Mouse (Mus musculus) limb, embryonic 14.5 days (tissue): ENCODE results near the gene Asic2. TPM values are rescaled to one million over a fixed set of nuclear protein-coding genes. Genes with fewer than 3 reads are reported as not detected.

Experiments used
- ATAC-seq: fragments of 200-750 bp; cut with Nextera tagmentation; 2 replicates; pipeline ENCODE4 v1.8.0; 2017; ENCODE audit warnings: low read depth, moderate number of reproducible peaks, moderate TSS enrichment; ENCODE audit not compliant: low FRiP score
- DNase-seq: peaks from one replicate; pipeline ENCODE4 v3.0.0-alpha.2; 2015; ENCODE audit warnings: low spot score
- H3K27ac ChIP-seq: fragments of 300-500 bp; sonication (generic); replicated peaks from 2 replicates; pipeline ENCODE4 v1.5.1; 2014; ENCODE audit warnings: low read depth, mild to moderate bottlenecking, low read length, moderate library complexity, mixed read lengths
- H3K27me3 ChIP-seq: fragments of 300-500 bp; sonication (generic); 2 replicates; pipeline ENCODE4 v1.6.1; 2014; ENCODE audit warnings: low read length, mixed read lengths; ENCODE audit not compliant: control insufficient read depth, insufficient read depth
- H3K36me3 ChIP-seq: fragments of 300-500 bp; sonication (generic); 2 replicates; pipeline ENCODE4 v1.6.1; 2014; ENCODE audit warnings: mild to moderate bottlenecking, low read length, moderate library complexity, mixed read lengths; ENCODE audit not compliant: control insufficient read depth, insufficient read depth
- H3K4me1 ChIP-seq: fragments of 300-500 bp; sonication (generic); 2 replicates; pipeline ENCODE4 v1.6.1; 2014; ENCODE audit warnings: antibody characterized with exemption, low read length, mixed read lengths; ENCODE audit not compliant: control insufficient read depth, insufficient read depth
- H3K4me2 ChIP-seq: fragments of 300-500 bp; sonication (generic); replicated peaks from 2 replicates; pipeline ENCODE4 v1.6.1; 2014; ENCODE audit warnings: low read depth, mild to moderate bottlenecking, low read length, moderate library complexity; ENCODE audit not compliant: severe bottlenecking
- H3K4me3 ChIP-seq: fragments of 300-500 bp; sonication (generic); replicated peaks from 2 replicates; pipeline ENCODE4 v1.5.1; 2014; ENCODE audit warnings: low read length
- H3K9ac ChIP-seq: fragments of 300-500 bp; sonication (generic); 2 replicates; pipeline ENCODE4 v1.6.1; 2014; ENCODE audit warnings: mild to moderate bottlenecking, low read depth, low read length, moderate library complexity; ENCODE audit not compliant: severe bottlenecking
- H3K9me3 ChIP-seq: fragments of 300-500 bp; sonication (generic); 2 replicates; pipeline ENCODE4 v1.6.1; 2016; ENCODE audit warnings: low read length; ENCODE audit not compliant: control insufficient read depth
- POLR2A ChIP-seq: fragments of 200-500 bp; IDR thresholded peaks from 2 replicates; pipeline ENCODE4 v1.8.0; 2012; ENCODE audit warnings: inconsistent platforms, mild to moderate bottlenecking, moderate library complexity, borderline replicate concordance; ENCODE audit not compliant: insufficient read depth, insufficient read length; ENCODE audit errors: extremely low read depth
- WGBS: fragments of 180-500 bp; shearing (Covaris S2); extraction: QIAGEN DNeasy Blood & Tissue Kit; methylation state at CpG from one replicate; pipeline ENCODE4 v1.1.7; 2014; 5-methylcytosine and 5-hydroxymethylcytosine counted together
- polyA plus RNA-seq, 2 experiments: library from polyadenylated mRNA; depleted of rRNA in 1 of 2; stranded (reverse) in 1 of 2; unstranded in 1 of 2; fragments of >200 nt; fragmentation: Nextera tagmentation in 1 of 2; extraction: Ambion mirVana in 1 of 2; gene quantifications; 2 replicates each; pipeline versions ENCODE4 v1.2.1 to v1.2.3; 2012 to 2014

Asic2 gene
- polyA plus RNA-seq, 2 experiments, result 0.72 to 1.3 TPM

GRCm38 (mm10) chr11:81780596-81780995 lies 187.7 kb downstream of the Asic2 start:
- 0 out of 2 replicates have a peak, but pooled peaks cover 2% of the 10 kb centered on the region for H3K4me1 ChIP-seq
- DNase-seq (no peak), ATAC-seq (no peak)
- H3K4me2 ChIP-seq, result no peak overlapping the region
- no peak for TF ChIP-seq POLR2A
- H3K9me3 ChIP-seq, result no peaks in the 10 kb centered on the region
- H3K4me3 ChIP-seq, result no peak overlapping the region
- H3K27ac ChIP-seq, result no peak overlapping the region
- no peaks in the 10 kb centered on the region for H3K36me3 ChIP-seq
- H3K27me3 ChIP-seq, result no peaks in the 10 kb centered on the region
- 91% methylated on average over 2 of the region's 2 CpGs for WGBS
- H3K9ac ChIP-seq, result no peak overlapping the region

GRCm38 (mm10) chr11:81779881-81780280 lies 188.4 kb downstream of the Asic2 start:
- 0 out of 2 replicates have a peak, but pooled peaks cover 2% of the 10 kb centered on the region for H3K4me1 ChIP-seq
- H3K36me3 ChIP-seq, result no peaks in the 10 kb centered on the region
- no peak overlapping the region for H3K9ac ChIP-seq
- no peak for DNase-seq
- H3K4me3 ChIP-seq, result no peak overlapping the region
- H3K27me3 ChIP-seq, result no peaks in the 10 kb centered on the region
- 81% methylated on average over 7 of the region's 7 CpGs for WGBS
- H3K4me2 ChIP-seq, result no peak overlapping the region
- H3K9me3 ChIP-seq, result no peaks in the 10 kb centered on the region
- no peak for ATAC-seq
- TF ChIP-seq POLR2A, result no peak
- no peak overlapping the region for H3K27ac ChIP-seq

GRCm38 (mm10) chr11:81771195-81771895 lies 196.9 kb downstream of the Asic2 start:
- H3K9me3 ChIP-seq, result no peaks in the 10 kb centered on the region
- H3K9ac ChIP-seq, result no peak overlapping the region
- H3K36me3 ChIP-seq, result no peaks in the 10 kb centered on the region
- WGBS, result 6% methylated on average over 7 of the region's 7 CpGs
- ATAC-seq (no peak), DNase-seq (no peak)
- H3K4me3 ChIP-seq, result no peak overlapping the region
- no peak overlapping the region for H3K27ac ChIP-seq
- no peak for TF ChIP-seq POLR2A
- H3K4me1 ChIP-seq, result peaks cover 10% of the 10 kb centered on the region; the same call in 1 of the 2 replicates
- H3K4me2 ChIP-seq, result no peak overlapping the region
- H3K27me3 ChIP-seq, result no peaks in the 10 kb centered on the region

GRCm38 (mm10) chr11:81769691-81770260 lies 198.5 kb downstream of the Asic2 start:
- DNase-seq (no peak), ATAC-seq (no peak)
- WGBS, result 62% methylated on average over 5 of the region's 5 CpGs
- Histone ChIP-seq H3K36me3 (no peaks in the 10 kb centered on the region), H3K4me1 (peaks cover 10% of the 10 kb centered on the region; the same call in 1 of the 2 replicates), H3K27ac (no peak overlapping the region), H3K27me3 (no peaks in the 10 kb centered on the region), H3K9me3 (no peaks in the 10 kb centered on the region), H3K9ac (no peak overlapping the region), H3K4me3 (no peak overlapping the region), H3K4me2 (no peak overlapping the region)
- no peak for TF ChIP-seq POLR2A

- H3K9ac ChIP-seq, result no peak overlapping the region
- no peak overlapping the region for H3K4me2 ChIP-seq
- peaks cover 15% of the 10 kb centered on the region for H3K4me1 ChIP-seq
- 97% methylated on average over 2 of the region's 2 CpGs for WGBS
- no peaks in the 10 kb centered on the region for H3K9me3 ChIP-seq
- H3K27me3 ChIP-seq, result no peaks in the 10 kb centered on the region
- DNase-seq (no peak), ATAC-seq (no peak)
- TF ChIP-seq POLR2A, result no peak
- no peak overlapping the region for H3K4me3 ChIP-seq
- H3K36me3 ChIP-seq, result no peaks in the 10 kb centered on the region
- H3K27ac ChIP-seq, result no peak overlapping the region
Observed at GRCm38 (mm10) chr11:81768305-81768704, 200.0 kb downstream of the Asic2 start.

DNA sequence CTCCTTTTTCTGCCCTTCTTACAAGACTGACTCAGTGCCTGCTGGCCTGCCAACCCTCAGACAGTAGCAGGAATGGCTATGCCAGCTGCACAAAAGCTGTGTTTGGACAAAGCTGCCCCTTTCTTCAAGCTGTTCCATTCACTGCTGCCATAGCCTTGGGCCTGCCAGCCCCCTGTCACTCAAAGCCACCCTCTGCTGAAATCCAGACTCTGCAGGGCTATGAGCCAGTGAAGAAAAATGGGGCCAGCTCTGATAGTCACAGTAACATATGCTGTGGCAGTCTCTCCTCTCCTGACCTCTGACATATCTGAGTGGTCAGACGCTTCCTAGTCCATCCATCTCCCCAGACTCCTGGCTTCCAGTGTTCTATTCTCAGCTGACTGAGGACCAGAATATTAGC lies 200.5 kb downstream of the Asic2 start:
- H3K36me3 ChIP-seq, result no peaks in the 10 kb centered on the region
- no peak overlapping the region for H3K4me2 ChIP-seq
- H3K4me1 ChIP-seq, result peaks cover 15% of the 10 kb centered on the region
- H3K9me3 ChIP-seq, result no peaks in the 10 kb centered on the region
- whole genome bisulfite sequencing, result 73% methylated on average over 1 of the region's 1 CpGs
- DNase-seq (no peak), ATAC-seq (no peak)
- H3K27ac ChIP-seq, result no peak overlapping the region
- TF ChIP-seq POLR2A, result no peak
- no peaks in the 10 kb centered on the region for H3K27me3 ChIP-seq
- no peak overlapping the region for H3K9ac ChIP-seq
- H3K4me3 ChIP-seq, result no peak overlapping the region
